Mouse (Mus musculus): ENCODE measurements around the gene Mta3. TPM values are rescaled to one million over a fixed set of nuclear protein-coding genes. Genes with fewer than 3 reads are reported as not detected.

The Mta3 gene
- 31.8 and 34.0 TPM in 2 replicates for polyA plus RNA-seq (2016; fragmentation: Nextera tagmentation; extraction: Ambion mirVana)

GRCm38 (mm10) chr17:83706116-83706593 lies at the start of gene Mta3:
Gene Mta3, plus strand, starts transcription at chr17:83706163.
- H3K4me1 ChIP-seq: peaks cover 25% of the 10 kb centered on the region
- 0% methylated on average over 33 of the region's 56 CpGs for WGBS
- H3K27ac ChIP-seq: peak within 1 kb of the TSS; percentile 98
- peak; percentile 53 for DNase-seq (ENCODE audit: extremely low spot score, low spot score)
- H3K4me3 ChIP-seq: peak within 1 kb of the TSS; percentile 93
- peaks cover 6% of the 10 kb centered on the region; the same call in 1 of the 2 replicates for H3K27me3 ChIP-seq (ENCODE audit: poor library complexity, severe bottlenecking)
- H3K9me3 ChIP-seq: no peaks in the 10 kb centered on the region
- peaks cover 16% of the 10 kb centered on the region for H3K36me3 ChIP-seq (replicated peaks)

- no peaks in the 10 kb centered on the region for H3K9me3 ChIP-seq
- DNase-seq (ENCODE audit: extremely low spot score, low spot score): no peak
- no peaks in the 10 kb centered on the region for H3K27me3 ChIP-seq (ENCODE audit: poor library complexity, severe bottlenecking)
- WGBS: 75% methylated on average over 9 of the region's 9 CpGs
- no peak overlapping the region for H3K4me3 ChIP-seq
- no peaks in the 10 kb centered on the region for H3K36me3 ChIP-seq (replicated peaks)
- H3K27ac ChIP-seq: no peak overlapping the region
- peaks cover 4% of the 10 kb centered on the region; the same call in 1 of the 2 replicates for H3K4me1 ChIP-seq
Measured at GRCm38 (mm10) chr17:83657375-83657774, 48.6 kb upstream of the Mta3 start.

- no peaks in the 10 kb centered on the region for H3K36me3 ChIP-seq (replicated peaks)
- 76% methylated on average over 1 of the region's 1 CpGs for WGBS
- no peak overlapping the region for H3K4me3 ChIP-seq
- H3K4me1 ChIP-seq: peaks cover 4% of the 10 kb centered on the region; the same call in 1 of the 2 replicates
- no peaks in the 10 kb centered on the region for H3K9me3 ChIP-seq
- no peaks in the 10 kb centered on the region for H3K27me3 ChIP-seq (ENCODE audit: poor library complexity, severe bottlenecking)
- DNase-seq (ENCODE audit: extremely low spot score, low spot score): no peak
- no peak overlapping the region for H3K27ac ChIP-seq
Measured at GRCm38 (mm10) chr17:83658943-83659342, 47.0 kb upstream of the Mta3 start.

- DNase-seq (ENCODE audit: extremely low spot score, low spot score): no peak
Measured at GRCm38 (mm10) chr17:83664761-83665160, 41.2 kb upstream of the Mta3 start.

GRCm38 (mm10) chr17:83666597-83667287 lies 39.2 kb upstream of the Mta3 start:
- Histone ChIP-seq H3K4me1 (0 out of 2 replicates have a peak, but pooled peaks cover 4% of the 10 kb centered on the region), H3K4me3 (no peak overlapping the region), H3K27me3 (ENCODE audit: poor library complexity, severe bottlenecking) (no peaks in the 10 kb centered on the region), H3K9me3 (no peaks in the 10 kb centered on the region), H3K36me3 (replicated peaks) (no peaks in the 10 kb centered on the region), H3K27ac (no peak overlapping the region)
- DNase-seq (ENCODE audit: extremely low spot score, low spot score): no peak
- 84% methylated on average over 13 of the region's 13 CpGs for WGBS

More at GRCm38 (mm10) chr17:83664761-83665160, 41.2 kb upstream of the Mta3 start:
- Histone ChIP-seq H3K36me3 (replicated peaks) (no peaks in the 10 kb centered on the region), H3K27me3 (ENCODE audit: poor library complexity, severe bottlenecking) (no peaks in the 10 kb centered on the region), H3K4me3 (no peak overlapping the region), H3K9me3 (no peaks in the 10 kb centered on the region), H3K4me1 (0 out of 2 replicates have a peak, but pooled peaks cover 4% of the 10 kb centered on the region), H3K27ac (no peak overlapping the region)
- WGBS: 45% methylated on average over 8 of the region's 8 CpGs

- H3K27ac ChIP-seq: no peak overlapping the region
- WGBS: 88% methylated on average over 3 of the region's 3 CpGs
- H3K4me3 ChIP-seq: no peak overlapping the region
- 0 out of 2 replicates have a peak, but pooled peaks cover 4% of the 10 kb centered on the region for H3K4me1 ChIP-seq
- no peaks in the 10 kb centered on the region for H3K27me3 ChIP-seq (ENCODE audit: poor library complexity, severe bottlenecking)
- H3K36me3 ChIP-seq (replicated peaks): no peaks in the 10 kb centered on the region
- no peak for DNase-seq (ENCODE audit: extremely low spot score, low spot score)
- H3K9me3 ChIP-seq: no peaks in the 10 kb centered on the region
Measured at GRCm38 (mm10) chr17:83667934-83668690, 37.9 kb upstream of the Mta3 start.

GRCm38 (mm10) chr17:83672685-83673084 lies 33.3 kb upstream of the Mta3 start:
- no peaks in the 10 kb centered on the region for H3K36me3 ChIP-seq (replicated peaks)
- no peaks in the 10 kb centered on the region for H3K27me3 ChIP-seq (ENCODE audit: poor library complexity, severe bottlenecking)
- H3K4me3 ChIP-seq: no peak overlapping the region
- no peaks in the 10 kb centered on the region for H3K9me3 ChIP-seq
- H3K4me1 ChIP-seq: 0 out of 2 replicates have a peak, but pooled peaks cover 4% of the 10 kb centered on the region
- 83% methylated on average over 4 of the region's 4 CpGs for WGBS
- no peak for DNase-seq (ENCODE audit: extremely low spot score, low spot score)
- no peak overlapping the region for H3K27ac ChIP-seq

GRCm38 (mm10) chr17:83677370-83677769 lies 28.6 kb upstream of the Mta3 start:
- 76% methylated on average over 1 of the region's 1 CpGs for WGBS
- H3K4me1 ChIP-seq: no peaks in the 10 kb centered on the region

GRCm38 (mm10) chr17:83681977-83682376 lies 24.0 kb upstream of the Mta3 start:
- peaks cover 3% of the 10 kb centered on the region; the same call in 1 of the 2 replicates for H3K9me3 ChIP-seq
- no peak overlapping the region for H3K4me3 ChIP-seq
- no peak for DNase-seq (ENCODE audit: extremely low spot score, low spot score)
- WGBS: 68% methylated on average over 7 of the region's 7 CpGs
- no peaks in the 10 kb centered on the region for H3K27me3 ChIP-seq (ENCODE audit: poor library complexity, severe bottlenecking)
- H3K4me1 ChIP-seq: no peaks in the 10 kb centered on the region
- H3K27ac ChIP-seq: no peak overlapping the region
- no peaks in the 10 kb centered on the region for H3K36me3 ChIP-seq (replicated peaks)

More at GRCm38 (mm10) chr17:83677370-83677769, 28.6 kb upstream of the Mta3 start:
- no peaks in the 10 kb centered on the region for H3K9me3 ChIP-seq
- no peaks in the 10 kb centered on the region for H3K36me3 ChIP-seq (replicated peaks)
- H3K27me3 ChIP-seq (ENCODE audit: poor library complexity, severe bottlenecking): no peaks in the 10 kb centered on the region
- no peak overlapping the region for H3K4me3 ChIP-seq
- no peak overlapping the region for H3K27ac ChIP-seq
- no peak for DNase-seq (ENCODE audit: extremely low spot score, low spot score)

- no peak overlapping the region for H3K27ac ChIP-seq
Measured at GRCm38 (mm10) chr17:83684475-83684874, 21.5 kb upstream of the Mta3 start.

GRCm38 (mm10) chr17:83690418-83690817 lies 15.5 kb upstream of the Mta3 start:
- Histone ChIP-seq H3K4me3 (no peak overlapping the region), H3K4me1 (peaks cover 3% of the 10 kb centered on the region; the same call in 1 of the 2 replicates), H3K36me3 (replicated peaks) (no peaks in the 10 kb centered on the region), H3K27me3 (ENCODE audit: poor library complexity, severe bottlenecking) (no peaks in the 10 kb centered on the region), H3K27ac (no peak overlapping the region), H3K9me3 (peaks cover 6% of the 10 kb centered on the region; the same call in 1 of the 2 replicates)
- DNase-seq (ENCODE audit: extremely low spot score, low spot score): no peak
- 66% methylated on average over 2 of the region's 2 CpGs for WGBS

More at GRCm38 (mm10) chr17:83684475-83684874, 21.5 kb upstream of the Mta3 start:
- DNase-seq (ENCODE audit: extremely low spot score, low spot score): no peak
- WGBS: 88% methylated on average over 7 of the region's 7 CpGs
- no peaks in the 10 kb centered on the region for H3K27me3 ChIP-seq (ENCODE audit: poor library complexity, severe bottlenecking)
- no peaks in the 10 kb centered on the region for H3K4me1 ChIP-seq
- H3K36me3 ChIP-seq (replicated peaks): no peaks in the 10 kb centered on the region
- H3K9me3 ChIP-seq: peaks cover 6% of the 10 kb centered on the region; the same call in 1 of the 2 replicates
- H3K4me3 ChIP-seq: no peak overlapping the region

GRCm38 (mm10) chr17:83691379-83691778 lies 14.6 kb upstream of the Mta3 start:
- no peaks in the 10 kb centered on the region for H3K27me3 ChIP-seq (ENCODE audit: poor library complexity, severe bottlenecking)
- H3K9me3 ChIP-seq: peaks cover 6% of the 10 kb centered on the region; the same call in 1 of the 2 replicates
- DNase-seq (ENCODE audit: extremely low spot score, low spot score): no peak
- peaks cover 3% of the 10 kb centered on the region; the same call in 1 of the 2 replicates for H3K4me1 ChIP-seq
- no peak overlapping the region for H3K4me3 ChIP-seq
- 70% methylated on average over 4 of the region's 4 CpGs for WGBS
- no peaks in the 10 kb centered on the region for H3K36me3 ChIP-seq (replicated peaks)
- no peak overlapping the region for H3K27ac ChIP-seq
